Mouse (Mus musculus): ENCODE measurements around the gene Gm7954. TPM values are rescaled to one million over a fixed set of nuclear protein-coding genes. Genes with fewer than 3 reads are reported as not detected.
"Not testable (repeated sequence)": the region's sequence is repeated elsewhere in the genome, so short reads cannot be mapped to it uniquely, and the experiment has no call there.

The Gm7954 gene
- not detected for total RNA-seq (2021)
- long read RNA-seq, experiment 1 = 0 reads
- long read RNA-seq, experiment 2 = 0 reads

DNA sequence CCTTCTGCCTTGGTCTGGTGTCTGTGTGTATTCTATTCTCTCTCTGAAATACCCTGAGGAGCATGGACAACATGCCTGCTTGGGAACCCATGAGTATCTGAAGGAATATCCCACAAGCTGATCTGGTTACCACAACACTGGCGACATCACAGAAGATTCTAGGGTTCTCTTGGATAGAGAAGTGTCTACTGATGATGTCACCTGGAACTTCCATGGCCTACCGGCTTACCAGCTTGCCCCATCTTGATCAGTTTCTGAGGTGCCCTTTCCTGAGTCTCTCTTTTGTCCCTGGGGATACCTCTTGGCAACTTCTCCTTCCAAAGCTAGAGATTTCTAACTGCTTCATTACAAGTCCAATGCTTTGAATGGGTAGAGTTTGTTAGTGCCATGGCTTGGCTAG lies at the start of gene Gm7954:
Gene Gm7954 (minus strand): TSS at position 101 of the 400 bp plus-strand sequence.
- DNase-seq; intact Hi-C loops (cut with DNase I; ENCODE audit: low total_unique reads): not testable (repeated sequence)

GRCm38 (mm10) chr14:41489385-41489784 lies 36.1 kb upstream of the Gm7954 start, which contains the start of gene Gm3486:
TSS of gene Gm3486 (minus strand) at chr14:41489485.
- intact Hi-C loops (cut with DNase I; ENCODE audit: low total_unique reads); DNase-seq: not testable (repeated sequence)

- intact Hi-C loops (cut with DNase I; ENCODE audit: low total_unique reads); DNase-seq: not testable (repeated sequence)
Measured at GRCm38 (mm10) chr14:41425393-41426075, 27.8 kb downstream of the Gm7954 start.

DNA sequence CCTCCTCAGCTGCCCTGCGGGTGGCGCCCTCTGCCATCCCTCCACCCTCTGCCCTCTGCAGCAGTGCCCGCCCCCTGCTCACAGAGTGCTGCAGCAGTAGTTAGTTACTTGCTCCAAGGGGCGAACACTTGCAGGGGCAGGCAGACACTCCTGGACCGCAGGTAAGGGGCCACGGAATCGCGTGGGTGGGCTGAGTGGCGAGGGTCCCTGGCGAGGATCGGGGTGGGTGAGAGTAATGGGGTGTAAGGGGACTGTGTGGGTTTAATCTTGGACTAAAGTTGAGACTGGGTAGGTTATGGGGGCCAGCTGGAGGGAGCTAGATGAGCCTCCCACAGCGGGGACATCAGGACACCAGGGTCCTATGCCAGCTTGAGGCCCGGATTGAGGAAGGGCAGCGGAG lies 28.6 kb downstream of the Gm7954 start:
- intact Hi-C loops (cut with DNase I; ENCODE audit: low total_unique reads) = not testable (repeated sequence)

GRCm38 (mm10) chr14:41408181-41408580 lies 45.1 kb downstream of the Gm7954 start, which contains the start of gene Gm6482:
TSS of gene Gm6482 (minus strand) at chr14:41408281.
- intact Hi-C loops (cut with DNase I; ENCODE audit: low total_unique reads); DNase-seq: not testable (repeated sequence)

More for the DNA sequence above, 28.6 kb downstream of the Gm7954 start:
- DNase-seq = not testable (repeated sequence)

Other genes with a start within 250 kb of the Gm7954 start
- not detected for gene Gm2832, start 174.7 kb downstream of the Gm7954 start, total RNA-seq (2021)
- gene Gm5798, start 104.9 kb downstream of the Gm7954 start, total RNA-seq (2021) = not detected
- not detected for gene Gm7945, start 67.1 kb downstream of the Gm7954 start, total RNA-seq (2021)
- gene Gm6482, start 45.2 kb downstream of the Gm7954 start, total RNA-seq (2021) = not detected
- not detected for gene Gm3486, start 36.0 kb upstream of the Gm7954 start, total RNA-seq (2021)
- gene Gm7970, start 102.1 kb upstream of the Gm7954 start, total RNA-seq (2021) = not detected
- gene 1700049E17Rik2, start 119.7 kb upstream of the Gm7954 start, total RNA-seq (2021) = not detected
- gene Gm3072, start 171.1 kb upstream of the Gm7954 start, total RNA-seq (2021) = not detected
- gene Gm3676, start 193.0 kb upstream of the Gm7954 start, total RNA-seq (2021) = not detected
- gene Gm8068, start 248.4 kb upstream of the Gm7954 start, total RNA-seq (2021) = not detected

All from gastrocnemius, postnatal 14 days (tissue).